Mouse (Mus musculus) cerebellum, adult 11 months (tissue): ENCODE data around the gene Ms4a8a.
"Not testable (repeated sequence)": the region's sequence is repeated elsewhere in the genome, so short reads cannot be mapped to it uniquely, and the experiment has no call there.

Experiments used
- DNase-seq: peaks from one replicate; pipeline ENCODE4 v3.0.0; 2022

Ms4a8a gene

DNA sequence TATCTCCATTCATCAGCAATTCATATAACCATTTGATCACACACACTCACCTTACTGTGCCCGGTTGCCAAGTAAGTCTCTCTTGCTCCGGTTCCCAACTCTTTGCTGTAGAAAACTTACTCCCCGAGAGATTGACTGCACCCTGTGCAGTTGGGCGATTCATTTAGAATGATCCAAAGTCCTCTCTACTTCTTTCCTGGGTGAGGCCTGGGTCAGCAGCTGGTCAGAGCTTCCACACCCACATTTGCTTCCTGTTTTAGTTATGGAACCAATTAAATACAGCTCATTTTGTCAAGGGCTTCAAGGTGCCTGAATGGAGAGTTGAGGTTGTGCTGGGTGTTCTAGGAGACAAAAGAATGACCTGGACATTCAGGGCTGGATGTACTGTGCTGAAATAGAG, at the start of gene Ms4a8a:
Gene Ms4a8a (minus strand): TSS at position 169 of the 400 bp plus-strand sequence.
- DNase-seq = no peak

DNA sequence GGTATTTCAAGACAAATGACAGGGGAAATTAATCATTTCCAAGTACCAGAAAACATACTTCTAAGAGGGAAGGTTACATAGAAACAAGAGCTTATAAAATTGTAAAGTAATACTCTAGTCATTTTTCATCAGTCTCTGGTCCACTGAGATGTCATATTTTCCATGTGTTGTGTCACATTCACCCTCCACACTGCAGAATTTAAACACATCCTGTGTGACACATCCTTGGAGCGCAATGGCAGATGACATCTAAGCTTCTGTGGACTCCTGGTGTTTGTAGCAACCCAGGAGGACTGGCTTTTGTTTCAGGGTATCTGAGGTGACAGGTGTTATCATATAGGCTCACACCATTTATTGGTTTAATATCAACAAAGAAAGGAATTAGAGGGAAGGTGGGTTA, 48.8 kb upstream of the Ms4a8a start:
- DNase-seq = no peak

DNA sequence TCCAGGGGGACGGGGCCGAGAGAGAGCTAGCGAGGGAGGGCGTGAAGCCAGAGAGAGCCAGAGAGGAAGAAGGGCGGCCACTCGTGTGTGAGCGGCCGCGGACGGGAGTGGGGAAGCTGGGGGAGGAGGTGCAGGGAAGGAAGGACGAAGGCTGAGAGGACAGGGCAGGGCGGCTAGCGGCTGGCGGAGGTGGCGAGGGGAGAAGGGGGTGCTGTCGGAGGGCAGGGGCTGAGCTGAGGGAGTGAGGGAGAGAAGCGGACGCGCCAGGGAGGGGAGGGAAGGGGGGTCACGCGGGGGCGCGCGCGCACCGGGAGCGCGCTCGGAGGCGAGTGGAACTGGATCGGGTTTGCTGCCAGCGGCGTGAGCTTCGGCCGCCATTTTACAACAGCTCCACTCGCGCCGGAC, 40.1 kb upstream of the Ms4a8a start:
- DNase-seq = peak; percentile 6

DNA sequence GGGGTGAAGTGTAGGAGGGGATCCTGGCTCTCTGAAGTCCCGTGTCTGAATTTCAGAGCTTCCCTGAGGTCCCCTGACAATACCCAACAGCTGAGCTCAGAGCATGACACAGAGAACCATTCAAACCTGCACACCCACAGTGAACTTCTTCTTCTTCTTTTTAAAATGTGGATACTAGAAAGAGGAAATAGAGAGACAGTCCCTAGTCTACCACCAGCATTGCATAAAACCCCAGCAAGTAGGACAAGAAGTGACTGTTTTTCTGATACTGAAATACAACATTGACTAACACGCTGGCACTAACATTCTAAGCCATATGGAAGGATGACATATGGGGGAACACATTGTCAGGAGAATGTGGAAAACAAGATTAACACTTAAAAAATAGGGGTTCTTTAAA, 38.4 kb upstream of the Ms4a8a start:
- no peak for DNase-seq

DNA sequence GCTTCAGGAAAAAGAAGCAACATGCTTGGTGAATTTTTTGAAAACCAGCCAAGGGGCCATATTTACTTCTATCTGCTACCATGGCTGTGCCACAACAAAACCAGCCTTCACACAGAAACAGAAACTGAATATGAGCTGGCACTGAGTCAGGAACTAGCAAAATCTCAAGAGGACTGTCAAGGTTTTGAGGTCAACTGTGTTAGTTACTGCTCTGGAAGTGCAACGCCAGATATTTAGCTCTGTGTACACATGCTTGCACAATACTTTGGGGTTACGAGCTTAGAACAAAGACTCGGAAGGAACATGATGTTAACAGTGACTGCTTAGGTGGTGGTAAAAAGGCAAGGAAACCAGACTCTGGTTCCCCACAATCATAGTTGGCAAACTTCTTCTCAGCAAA, 26.8 kb upstream of the Ms4a8a start:
- no peak for DNase-seq

DNA sequence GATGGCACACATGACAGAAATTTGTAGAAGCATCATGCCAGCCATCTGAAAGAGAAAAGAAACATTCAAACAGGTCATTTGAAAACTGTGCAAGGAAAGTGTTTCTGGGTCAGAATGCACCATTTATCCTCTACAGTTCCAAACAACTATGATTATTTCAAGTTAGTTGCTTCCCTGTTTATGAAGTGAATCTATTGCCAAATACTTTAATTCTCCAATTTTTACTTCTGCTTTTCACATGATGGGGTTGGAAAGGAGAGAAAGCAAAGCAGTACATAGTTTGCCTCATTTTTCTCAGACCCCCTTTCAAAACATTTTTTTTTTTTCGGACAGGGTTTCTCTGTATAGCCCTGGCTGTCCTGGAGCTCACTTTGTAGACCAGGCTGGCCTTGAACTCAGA, 21.0 kb upstream of the Ms4a8a start:
- no peak for DNase-seq

DNA sequence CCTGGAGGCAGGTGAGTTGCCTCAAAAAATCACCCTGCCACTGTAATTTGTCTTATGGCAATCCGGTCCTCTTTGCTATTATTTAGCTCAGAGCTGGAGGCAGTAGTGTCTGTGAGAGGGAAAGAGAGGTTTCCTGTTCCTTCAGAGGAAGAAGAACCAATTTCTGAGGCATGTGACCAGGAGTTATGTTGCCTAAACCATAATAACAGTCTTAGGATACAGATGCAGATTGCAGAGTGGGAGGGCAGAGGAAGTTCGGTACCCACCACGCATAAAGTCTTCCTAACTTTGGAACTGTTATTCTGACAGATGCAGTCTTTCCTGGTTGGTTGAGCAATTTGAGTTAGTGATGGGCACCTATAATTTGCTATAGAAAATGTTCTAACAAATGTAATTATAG, 17.5 kb upstream of the Ms4a8a start:
- no peak for DNase-seq

DNA sequence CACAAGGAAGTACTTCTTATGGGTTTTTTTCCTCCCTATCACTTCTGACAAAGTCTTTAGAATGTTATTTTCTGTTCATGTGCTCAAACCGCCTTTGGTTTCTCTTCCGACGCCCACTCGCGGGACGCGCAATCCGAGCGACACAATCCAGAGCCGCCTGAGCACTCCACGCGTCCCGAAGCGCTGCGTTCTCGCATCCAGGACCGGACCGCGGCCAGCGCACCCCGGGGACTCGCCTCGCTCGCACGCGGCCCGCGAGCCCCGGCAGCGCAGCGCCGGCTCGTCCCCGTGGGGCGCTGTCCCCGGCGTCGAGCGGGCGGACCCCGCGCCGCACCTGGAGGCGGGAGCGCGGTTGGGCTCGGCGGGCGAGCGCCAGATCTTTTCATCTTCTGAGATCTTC, 11.2 kb upstream of the Ms4a8a start:
- DNase-seq = not testable (repeated sequence)

DNA sequence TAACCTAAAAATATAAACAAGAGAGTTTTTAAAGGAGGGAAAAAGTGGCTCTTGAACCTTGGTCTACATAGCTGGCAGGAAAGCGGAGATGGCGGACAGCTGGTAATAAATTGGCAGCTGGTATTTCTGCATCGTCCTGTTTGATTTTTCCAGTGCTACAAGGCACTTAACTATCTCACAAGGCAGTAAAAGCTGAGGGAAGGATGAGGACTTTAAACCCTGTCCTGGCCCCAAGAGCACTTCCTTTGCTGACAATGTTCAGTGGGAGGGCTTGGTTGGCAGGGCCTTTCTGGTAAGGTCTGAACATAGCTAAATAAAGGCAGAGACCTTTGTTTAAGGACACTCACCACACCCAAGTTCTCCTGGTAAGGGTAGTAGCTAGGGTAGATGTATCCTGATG, 10.5 kb downstream of the Ms4a8a start:
- DNase-seq = no peak

DNA sequence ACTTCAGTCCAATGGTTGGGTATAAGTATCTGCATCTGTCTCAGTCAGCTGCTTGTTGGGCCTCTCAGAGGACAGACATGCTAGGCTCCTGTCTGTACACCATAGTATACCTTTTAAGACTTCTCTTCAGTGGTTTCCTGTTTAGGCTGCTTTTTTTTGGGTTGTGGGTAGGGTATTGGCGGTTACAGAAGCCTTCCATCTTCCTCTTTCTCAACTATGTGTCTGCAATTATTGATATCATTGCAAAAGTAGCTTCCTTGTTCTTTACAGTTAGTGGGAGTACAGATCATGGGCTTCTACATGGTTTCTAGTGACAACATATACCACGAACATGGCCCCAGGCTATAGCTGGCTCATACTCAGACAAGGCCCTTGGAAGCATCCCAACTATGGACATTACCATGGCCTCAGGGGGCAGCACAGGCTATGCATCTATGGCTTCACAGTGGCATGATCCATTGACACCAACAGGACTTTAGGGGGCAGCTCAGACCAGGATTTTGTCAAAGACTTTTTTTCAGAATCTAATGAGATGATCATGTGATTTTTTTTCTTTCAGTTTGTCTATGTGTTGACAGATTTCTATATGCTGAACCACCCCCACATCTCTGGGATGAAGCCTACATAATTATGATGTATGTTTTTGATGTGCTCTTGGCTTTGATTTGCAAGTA, 15.6 kb downstream of the Ms4a8a start:
- DNase-seq = no peak

DNA sequence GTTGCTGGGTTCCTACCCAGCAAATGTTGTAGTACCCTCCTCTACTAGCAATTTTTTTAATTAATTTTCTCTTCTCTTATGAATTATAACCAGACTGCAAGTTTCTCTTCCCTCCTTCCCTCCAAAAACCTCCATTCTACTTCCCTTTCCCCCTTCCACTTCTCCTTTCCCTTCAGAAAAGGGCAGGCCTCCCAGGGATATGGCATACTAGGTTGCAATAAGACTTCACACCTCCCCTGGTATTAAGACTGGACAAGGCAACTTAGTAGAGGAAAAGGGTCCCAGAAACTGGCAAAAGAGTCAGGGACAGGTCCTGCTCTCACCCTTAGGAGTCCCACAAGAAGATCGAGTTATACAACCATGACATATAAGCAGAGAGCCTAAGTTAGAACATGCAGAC, 20.0 kb downstream of the Ms4a8a start:
- DNase-seq = no peak

DNA sequence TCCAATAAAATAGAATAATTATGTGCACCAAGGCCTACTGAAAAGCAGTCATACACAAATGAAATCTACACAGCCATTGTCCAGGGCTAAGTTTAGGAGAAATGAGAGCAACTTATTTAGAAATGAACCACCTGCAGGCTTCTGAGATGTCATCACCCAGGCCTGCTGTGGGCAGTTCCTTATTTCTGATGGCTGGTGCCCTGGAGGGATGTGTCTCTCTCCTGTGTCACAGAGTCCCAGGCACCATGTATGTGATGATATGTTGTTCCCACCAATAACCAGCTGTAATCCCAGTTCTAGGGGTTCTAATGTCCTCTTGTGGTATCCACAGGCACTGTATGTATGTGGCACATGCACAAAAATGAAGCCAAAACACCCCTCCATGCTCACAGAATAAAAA, 20.9 kb downstream of the Ms4a8a start:
- no peak for DNase-seq

DNA sequence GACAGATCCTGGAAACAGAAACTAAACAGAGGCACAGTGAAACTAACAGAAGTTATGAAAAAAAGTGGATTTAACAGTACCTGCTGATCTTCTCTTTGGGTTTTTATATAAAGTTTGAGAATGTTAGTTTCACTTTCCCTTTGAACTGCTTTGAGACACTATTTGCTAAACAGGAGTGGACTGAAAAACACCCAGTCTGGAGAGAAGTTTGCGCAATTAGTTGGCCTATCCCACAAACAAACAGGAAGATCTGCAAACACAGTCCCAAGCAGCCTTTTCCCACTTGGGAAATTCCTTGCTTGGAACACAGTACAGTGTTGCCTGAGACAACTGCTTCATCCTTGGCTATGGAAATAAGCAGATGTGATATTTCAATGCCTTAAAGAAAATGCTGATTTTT, 25.2 kb downstream of the Ms4a8a start:
- not testable (repeated sequence) for DNase-seq

DNA sequence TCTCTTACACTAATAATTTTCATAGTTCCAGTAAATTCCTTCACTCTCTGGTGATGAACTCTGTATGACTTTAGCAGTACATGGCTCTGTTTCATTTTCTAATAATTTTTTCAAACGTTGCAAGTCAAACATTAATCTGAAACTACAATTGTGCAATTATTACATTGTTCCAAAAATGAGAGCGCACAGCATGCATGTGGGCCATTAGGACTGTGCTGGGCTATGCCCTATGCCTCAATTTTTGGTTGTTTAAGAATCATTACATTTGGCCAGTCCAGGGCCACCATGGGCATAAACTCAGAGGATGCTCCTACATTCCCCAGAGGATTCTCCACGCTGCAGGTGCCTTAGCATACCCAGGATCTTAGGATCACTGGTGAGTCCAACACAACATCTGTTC, 27.6 kb downstream of the Ms4a8a start:
- no peak for DNase-seq

DNA sequence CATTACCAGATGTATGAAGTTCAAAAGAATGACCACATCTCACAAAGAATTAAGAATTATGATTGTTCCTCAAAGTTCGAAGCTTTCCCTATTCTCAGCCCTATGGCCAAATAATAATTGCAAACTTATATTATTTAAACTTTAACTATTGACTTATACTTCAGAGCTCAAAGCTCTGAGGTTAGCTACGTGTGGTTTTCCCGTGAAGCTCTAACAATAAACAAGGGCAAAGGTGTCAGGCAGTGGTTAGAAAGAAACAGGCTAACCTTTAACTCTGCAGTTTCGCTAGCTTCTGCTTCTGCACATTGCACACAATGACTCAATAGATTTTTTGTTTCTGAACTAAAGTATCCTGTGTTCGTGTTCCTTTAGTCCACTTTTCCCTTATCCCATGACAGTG, 28.0 kb downstream of the Ms4a8a start:
- DNase-seq = no peak

DNA sequence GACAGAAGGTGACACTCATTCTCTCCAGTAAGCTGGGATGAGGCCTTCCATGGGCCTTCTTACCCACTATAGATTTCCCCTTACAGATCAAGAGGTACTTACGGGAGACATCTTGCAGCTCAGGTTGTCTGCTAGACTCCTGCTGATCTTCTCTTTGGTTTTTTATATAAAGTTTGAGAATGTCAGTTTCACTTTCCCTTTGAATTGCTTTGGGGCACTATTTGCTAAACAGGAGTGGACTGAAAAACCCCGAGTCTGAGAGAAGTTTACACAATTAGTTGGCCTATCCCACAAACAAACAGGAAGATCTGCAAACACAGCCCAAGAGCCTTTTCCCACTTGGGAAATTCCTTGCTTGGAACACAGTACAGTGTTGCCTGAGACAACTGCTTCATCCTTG, 30.6 kb downstream of the Ms4a8a start:
- no peak for DNase-seq

DNA sequence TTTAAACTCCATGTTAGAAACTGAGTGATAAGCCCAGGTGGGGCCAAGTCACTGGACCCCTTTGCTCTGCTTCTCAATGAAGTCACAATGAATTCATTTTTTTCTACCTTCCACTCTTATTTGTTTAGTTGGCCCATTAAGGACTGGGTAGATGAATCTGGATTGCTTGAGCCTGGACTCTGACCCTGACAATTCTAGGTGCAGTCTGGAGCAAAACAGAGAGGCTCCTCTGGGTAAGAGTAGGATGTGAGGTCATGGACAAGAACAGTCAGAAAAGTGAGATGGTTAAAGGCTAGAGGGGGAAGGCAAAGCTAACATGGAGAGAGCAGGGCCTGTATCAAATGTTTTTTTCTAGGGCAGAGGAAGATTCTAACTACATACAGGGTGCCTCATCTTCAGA, 31.5 kb downstream of the Ms4a8a start:
- DNase-seq = no peak

DNA sequence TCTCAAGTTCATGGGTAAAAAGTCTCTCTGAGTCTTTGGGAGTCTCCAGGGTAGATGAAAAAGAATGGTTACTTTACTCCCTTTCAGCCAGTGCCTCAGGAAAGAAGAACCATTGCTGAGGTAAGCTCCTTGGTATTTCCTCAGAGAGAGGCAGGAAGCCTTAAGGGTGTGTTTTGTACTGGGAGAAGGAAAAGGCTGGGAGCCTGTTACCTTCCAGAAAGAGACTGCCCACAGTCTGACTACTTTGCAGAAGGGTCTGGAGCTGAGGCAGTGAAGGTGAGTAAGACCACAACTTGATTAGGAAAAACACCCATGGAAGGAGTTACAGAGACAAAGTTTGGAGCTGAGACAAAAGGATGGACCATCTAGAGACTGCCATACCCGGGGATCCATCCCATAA, 32.4 kb downstream of the Ms4a8a start:
- no peak for DNase-seq

DNA sequence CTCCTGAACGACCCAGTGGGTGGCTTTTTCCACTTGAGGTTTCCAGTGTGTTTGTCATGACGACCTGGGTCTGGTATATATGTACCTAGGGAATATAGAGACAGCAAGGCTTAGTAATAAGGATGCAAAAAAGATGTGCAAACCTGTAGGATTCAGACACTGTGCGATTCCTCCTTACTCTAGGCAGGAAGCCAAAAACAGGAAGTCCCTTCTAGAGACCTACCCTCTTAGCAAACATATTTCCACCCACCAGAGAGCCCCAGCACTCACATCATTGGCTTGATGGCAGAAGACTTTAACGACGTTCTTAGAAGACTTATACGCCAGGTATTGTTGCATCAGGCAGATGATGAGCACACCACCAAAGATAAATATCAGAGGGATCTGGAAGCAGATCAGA, 32.9 kb downstream of the Ms4a8a start:
- DNase-seq = no peak

DNA sequence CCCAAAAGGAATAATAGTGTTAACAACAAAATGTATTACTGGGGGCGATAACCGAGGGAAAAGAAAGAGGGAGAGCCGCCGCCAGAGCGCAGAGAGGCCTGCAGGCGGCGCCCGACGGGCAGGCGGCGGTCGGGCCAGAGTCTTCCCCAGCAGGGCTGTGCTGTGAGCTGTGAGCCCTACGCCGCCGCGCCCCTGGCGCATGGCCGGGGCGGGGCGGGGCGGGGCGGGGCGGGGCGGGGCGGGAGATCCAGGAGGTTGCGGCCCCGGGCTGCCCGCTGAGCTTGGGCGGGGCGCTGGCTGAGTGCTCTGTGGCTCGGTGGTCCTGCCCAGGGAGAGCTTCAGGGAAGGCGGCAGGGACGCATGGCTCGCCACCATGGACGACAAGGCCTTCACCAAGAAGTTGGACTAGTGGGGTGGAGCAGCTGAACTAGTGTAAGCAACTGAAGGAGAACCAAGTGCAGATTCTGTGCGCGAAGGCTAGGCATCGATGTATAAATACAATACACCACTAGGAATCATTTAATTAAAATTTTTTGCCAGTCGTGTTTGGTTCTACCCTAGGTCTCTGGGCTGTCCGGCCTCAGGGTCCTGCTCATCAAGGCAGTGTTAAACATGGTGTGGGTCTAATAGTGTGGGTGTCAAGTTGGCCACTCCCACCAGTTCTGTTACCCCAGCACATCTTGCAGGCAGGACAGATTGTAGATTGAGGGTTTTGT, 35.7 kb downstream of the Ms4a8a start:
- no peak for DNase-seq

DNA sequence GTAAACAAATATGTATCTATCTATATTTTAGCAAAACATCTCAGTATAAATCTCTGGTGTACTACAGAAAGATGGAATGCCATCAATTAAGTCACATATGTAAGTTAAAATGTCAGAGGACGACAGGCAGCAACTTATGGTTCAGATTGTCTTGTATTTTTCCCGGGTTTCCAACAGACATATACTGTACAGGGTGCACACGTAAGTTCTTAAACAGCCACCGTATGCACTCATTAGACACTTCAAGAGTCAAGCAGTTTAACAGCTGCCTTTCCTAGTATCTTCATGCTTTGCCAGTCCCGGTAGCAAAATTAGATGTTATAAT, 36.3 kb downstream of the Ms4a8a start:
- no peak for DNase-seq

DNA sequence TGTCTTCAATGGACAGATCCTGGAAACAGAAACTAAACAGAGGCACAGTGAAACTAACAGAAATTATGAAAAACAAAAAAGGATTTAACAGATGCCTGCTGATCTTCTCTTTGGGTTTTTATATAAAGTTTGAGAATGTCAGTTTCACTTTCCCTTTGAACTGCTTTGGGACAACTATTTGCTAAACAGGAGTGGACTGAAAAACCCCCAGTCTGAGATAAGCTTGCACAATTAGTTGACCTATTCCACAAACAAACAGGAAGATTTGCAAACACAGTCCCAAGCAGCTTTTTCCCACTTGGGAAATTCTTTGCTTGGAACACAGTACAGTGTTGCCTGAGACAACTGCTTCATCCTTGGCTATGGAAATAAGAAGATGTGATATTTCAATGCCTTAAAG, 43.3 kb downstream of the Ms4a8a start:
- no peak for DNase-seq

DNA sequence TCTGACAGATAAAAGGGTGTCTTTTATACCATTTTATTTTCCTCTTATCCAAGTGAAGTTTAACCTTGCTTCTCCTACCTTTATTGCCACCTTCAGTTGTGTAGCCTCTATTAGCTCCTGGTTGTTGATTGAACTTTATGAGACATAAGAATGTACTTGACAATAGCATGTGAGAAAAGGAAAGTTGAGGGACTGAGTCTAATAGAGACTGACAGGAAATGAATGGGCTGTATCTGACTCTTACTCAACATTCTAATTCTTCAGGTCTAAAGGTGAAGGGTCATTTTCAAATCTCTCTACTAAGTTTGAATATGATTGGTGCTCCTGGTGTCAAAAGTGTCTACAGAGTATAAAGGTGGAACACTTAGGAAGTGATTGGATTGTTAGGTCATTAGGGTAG, 58.5 kb downstream of the Ms4a8a start:
- DNase-seq = no peak

DNA sequence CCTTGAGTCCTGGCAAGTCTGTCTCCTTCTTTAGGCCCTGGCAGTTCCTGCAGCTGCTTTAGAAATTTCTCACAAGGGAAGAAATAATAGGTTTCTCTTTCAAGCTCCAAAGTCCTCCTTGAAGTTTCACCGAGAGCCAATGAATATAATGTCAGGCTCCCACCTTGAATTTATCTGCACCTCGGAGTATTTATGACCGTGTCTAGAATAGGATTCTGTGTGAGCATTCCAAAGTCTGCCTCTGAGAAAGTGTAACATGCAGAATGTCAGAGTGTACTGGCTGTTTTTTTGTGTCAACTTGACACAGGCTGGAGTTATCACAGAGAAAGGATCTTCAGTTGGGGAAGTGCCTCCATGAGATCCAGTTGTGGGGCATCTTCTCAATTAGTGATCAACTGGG, 63.0 kb downstream of the Ms4a8a start, which contains the start of gene Ms4a18:
Gene Ms4a18 (minus strand): TSS at position 141 of the 400 bp plus-strand sequence.
- no peak for DNase-seq
